Mouse (Mus musculus): ENCODE results near the gene Epas1.

- TF ChIP-seq EP300 (IDR thresholded peaks at IDR 0.05; ENCODE audit: low read depth): no peak
- no peak for TF ChIP-seq CTCF (IDR thresholded peaks at IDR 0.05; ENCODE audit: low read depth)
These were observed 34.3 kb downstream of the Epas1 start for GRCm38 (mm10) chr17:86787805-86788204.

Measured in liver, embryonic 14.5 days (tissue).